ENCODE assay signal across 10 mouse cellular contexts in genomic region chr9:111460201-111460814, GRCm38 (mm10). TPM values are rescaled to one million over a fixed set of nuclear protein-coding genes. Genes with fewer than 3 reads are reported as not detected.
DNase-seq lines count a peak whose midpoint lies in the region; ATAC-seq and TF ChIP-seq lines count a peak whose summit lies in the region.
"Had no signal": no experiment of that assay in that cellular context is flagged by ENCODE, and none has a peak within 500 bp of the region (broad histone marks: within the 10 kb centered on the region; RNA-seq: fewer than 3 reads in every experiment).

No protein-coding gene starts in this region.

- H3K4me2 ChIP-seq in lung, embryonic 16.5 days (ENCODE audit: low read depth, low read length) = no peak overlapping the region
- H3K4me2 ChIP-seq in intestine, postnatal 0 days (replicated peaks; ENCODE audit: low read depth) = no peak overlapping the region
- no peak overlapping the region for H3K4me2 ChIP-seq in liver, postnatal 0 days (ENCODE audit: low read depth, low read length)

- no peaks in the 10 kb centered on the region for H3K27me3 ChIP-seq in lung, embryonic 16.5 days (ENCODE audit: control insufficient read depth, insufficient read depth, low read depth, low read length)
- H3K27me3 ChIP-seq in intestine, postnatal 0 days (replicated peaks; ENCODE audit: control insufficient read depth, insufficient read depth, low read length) = no peaks in the 10 kb centered on the region
- no peaks in the 10 kb centered on the region for H3K27me3 ChIP-seq in liver, postnatal 0 days (ENCODE audit: insufficient read depth, low read length)

- no peaks in the 10 kb centered on the region for H3K4me1 ChIP-seq in lung, embryonic 16.5 days (replicated peaks; ENCODE audit: control insufficient read depth, insufficient read depth, low read length)
- no peaks in the 10 kb centered on the region for H3K4me1 ChIP-seq in intestine, postnatal 0 days (replicated peaks; ENCODE audit: control insufficient read depth, insufficient read depth, low read length)
- H3K4me1 ChIP-seq in liver, postnatal 0 days (ENCODE audit: insufficient read depth) = peaks cover 16% of the 10 kb centered on the region

- H3K9ac ChIP-seq in lung, embryonic 16.5 days (ENCODE audit: low read length) = no peak overlapping the region
- no peak overlapping the region for H3K9ac ChIP-seq in intestine, postnatal 0 days (ENCODE audit: low read depth, low read length)
- no peak overlapping the region for H3K9ac ChIP-seq in liver, postnatal 0 days (replicated peaks)

- no peaks in the 10 kb centered on the region for H3K9me3 ChIP-seq in lung, embryonic 16.5 days (ENCODE audit: control insufficient read depth, low read length)
- H3K9me3 ChIP-seq in intestine, postnatal 0 days (ENCODE audit: control insufficient read depth) = no peaks in the 10 kb centered on the region
- no peaks in the 10 kb centered on the region for H3K9me3 ChIP-seq in liver, postnatal 0 days (ENCODE audit: low read length)

- TF ChIP-seq EP300 in liver, postnatal 0 days (IDR thresholded peaks at IDR 0.05; ENCODE audit: low read depth) = no peak

- intact Hi-C loops in gastrocnemius, postnatal 36 days (cut with DNase I) = no loop called here

- no peak overlapping the region for H3K4me3 ChIP-seq in lung, embryonic 16.5 days (ENCODE audit: low read length)
- H3K4me3 ChIP-seq in intestine, postnatal 0 days (ENCODE audit: low read depth, low read length) = no peak overlapping the region
- H3K4me3 ChIP-seq in liver, postnatal 0 days (ENCODE audit: low read depth, low read length) = no peak overlapping the region

- WGBS in lung, embryonic 16.5 days = 40% methylated on average over 6 of the region's 6 CpGs
- WGBS in intestine, postnatal 0 days = 43% methylated on average over 6 of the region's 6 CpGs
- WGBS in liver, postnatal 0 days (ENCODE audit: insufficient replicate concordance) = 50% methylated on average over 6 of the region's 6 CpGs

- no peaks in the 10 kb centered on the region for H3K36me3 ChIP-seq in lung, embryonic 16.5 days (ENCODE audit: control insufficient read depth, insufficient read depth, low read length)
- H3K36me3 ChIP-seq in intestine, postnatal 0 days (ENCODE audit: control insufficient read depth, insufficient read depth) = no peaks in the 10 kb centered on the region
- H3K36me3 ChIP-seq in liver, postnatal 0 days (replicated peaks; ENCODE audit: insufficient read depth, low read length) = no peaks in the 10 kb centered on the region
- H3K36me3 ChIP-seq: G1E had no signal

- no peak overlapping the region for H3K27ac ChIP-seq in lung, embryonic 16.5 days (ENCODE audit: low read length)
- no peak overlapping the region for H3K27ac ChIP-seq in intestine, postnatal 0 days (ENCODE audit: low read depth, low read length)
- peak overlapping the region; percentile 57; the same call in 1 of the 2 replicates for H3K27ac ChIP-seq in liver, postnatal 0 days (ENCODE audit: low read depth)

- no peak for TF ChIP-seq CTCF in intestine, postnatal 0 days (IDR thresholded peaks at IDR 0.05; ENCODE audit: low read depth)
- TF ChIP-seq CTCF in liver, postnatal 0 days (IDR thresholded peaks at IDR 0.05; ENCODE audit: low read depth) = no peak

- DNase-seq in lung, postnatal 36 days = no peak
- peak; percentile 26 for DNase-seq in liver, postnatal 0 days
- DNase-seq in cerebellum, adult 8-10 months = no peak
- DNase-seq in T-cell, adult 2 months (ENCODE audit: low spot score) = no peak
- no peak for DNase-seq in gastrocnemius, postnatal 36 days
- DNase-seq: right cerebral cortex, postnatal 4 days had no signal

- peak; percentile 34; the same call in 1 of the 2 replicates for ATAC-seq in lung, embryonic 16.5 days (ENCODE audit: low read depth)
- ATAC-seq in intestine, postnatal 0 days = 0 out of 2 replicates have a peak, but pooled peaks have one; percentile 7
- peak; percentile 85 for ATAC-seq in liver, postnatal 0 days
- no peak for ATAC-seq in CD4-positive, CD25-positive, alpha-beta regulatory T cell, adult 4 months

RNA-seq across cellular contexts. Expression of gene Dclk3, which starts 21.4 kb away (rescaled TPM):
- polyA plus RNA-seq in lung, embryonic 16.5 days (2015; fragmentation: Nextera tagmentation; extraction: Ambion mirVana) = 0.24 and 0.25 TPM in 2 replicates
- 1.1 and 1.4 TPM in 2 replicates for polyA plus RNA-seq in intestine, postnatal 0 days (2015; fragmentation: Nextera tagmentation; extraction: Ambion mirVana)
- polyA plus RNA-seq in liver, postnatal 0 days (2015; fragmentation: Nextera tagmentation; extraction: Ambion mirVana) = 0.27 and 0.32 TPM in 2 replicates
- polyA plus RNA-seq in CD4-positive, CD25-positive, alpha-beta regulatory T cell, adult 4 months (2017; shearing (Covaris generic)) = not detected
- under 1 TPM; 0.30 to 0.38 TPM for total RNA-seq in gastrocnemius, postnatal 36 days (2021)
- polyA plus RNA-seq: G1E had no signal
